Mouse (Mus musculus) lung, embryonic 16.5 days (tissue): ENCODE measurements at regions not wholly inside any gene's neighbourhood (a gene's known extent, or its start where the extent isn't known, plus 50 kb on each side); places are given as distances from the start of the nearest gene placed in this dataset.

ENCODE experiments used
- ATAC-seq: fragments of 200-750 bp; cut with Nextera tagmentation; 2 replicates; pipeline ENCODE4 v1.8.0; 2017; ENCODE audit warnings: low read depth, mild to moderate bottlenecking, moderate library complexity
- H3K27ac ChIP-seq: fragments of 300-500 bp; sonication (generic); 2 replicates; pipeline ENCODE4 v1.5.1; 2014; ENCODE audit warnings: mild to moderate bottlenecking, control low read depth, low read length
- H3K27me3 ChIP-seq: fragments of 300-500 bp; sonication (generic); 2 replicates; pipeline ENCODE4 v1.6.1; 2014; ENCODE audit warnings: low read depth, low read length, mixed read lengths; ENCODE audit not compliant: control insufficient read depth, insufficient read depth
- H3K36me3 ChIP-seq: fragments of 300-500 bp; sonication (generic); 2 replicates; pipeline ENCODE4 v1.6.1; 2014; ENCODE audit warnings: low read length; ENCODE audit not compliant: control insufficient read depth, insufficient read depth
- H3K4me1 ChIP-seq: fragments of 300-500 bp; sonication (generic); replicated peaks from 2 replicates; pipeline ENCODE4 v1.6.1; 2014; ENCODE audit warnings: low read length, mixed read lengths; ENCODE audit not compliant: control insufficient read depth, insufficient read depth
- H3K4me2 ChIP-seq: fragments of 300-500 bp; sonication (generic); 2 replicates; pipeline ENCODE4 v1.6.1; 2014; ENCODE audit warnings: low read depth, low read length, control low read depth
- H3K4me3 ChIP-seq: fragments of 300-500 bp; sonication (generic); 2 replicates; pipeline ENCODE4 v1.5.1; 2014; ENCODE audit warnings: mild to moderate bottlenecking, low read length, control low read depth
- H3K9ac ChIP-seq: fragments of 300-500 bp; sonication (generic); 2 replicates; pipeline ENCODE4 v1.6.1; 2014; ENCODE audit warnings: low read length, control low read depth
- H3K9me3 ChIP-seq: fragments of 300-500 bp; sonication (generic); 2 replicates; pipeline ENCODE4 v1.6.1; 2016; ENCODE audit warnings: low read length; ENCODE audit not compliant: control insufficient read depth
- WGBS: fragments of 180-500 bp; shearing (Covaris S2); extraction: QIAGEN DNeasy Blood & Tissue Kit; methylation state at CpG from one replicate; pipeline ENCODE4 v1.1.7; 2014; 5-methylcytosine and 5-hydroxymethylcytosine counted together

DNA sequence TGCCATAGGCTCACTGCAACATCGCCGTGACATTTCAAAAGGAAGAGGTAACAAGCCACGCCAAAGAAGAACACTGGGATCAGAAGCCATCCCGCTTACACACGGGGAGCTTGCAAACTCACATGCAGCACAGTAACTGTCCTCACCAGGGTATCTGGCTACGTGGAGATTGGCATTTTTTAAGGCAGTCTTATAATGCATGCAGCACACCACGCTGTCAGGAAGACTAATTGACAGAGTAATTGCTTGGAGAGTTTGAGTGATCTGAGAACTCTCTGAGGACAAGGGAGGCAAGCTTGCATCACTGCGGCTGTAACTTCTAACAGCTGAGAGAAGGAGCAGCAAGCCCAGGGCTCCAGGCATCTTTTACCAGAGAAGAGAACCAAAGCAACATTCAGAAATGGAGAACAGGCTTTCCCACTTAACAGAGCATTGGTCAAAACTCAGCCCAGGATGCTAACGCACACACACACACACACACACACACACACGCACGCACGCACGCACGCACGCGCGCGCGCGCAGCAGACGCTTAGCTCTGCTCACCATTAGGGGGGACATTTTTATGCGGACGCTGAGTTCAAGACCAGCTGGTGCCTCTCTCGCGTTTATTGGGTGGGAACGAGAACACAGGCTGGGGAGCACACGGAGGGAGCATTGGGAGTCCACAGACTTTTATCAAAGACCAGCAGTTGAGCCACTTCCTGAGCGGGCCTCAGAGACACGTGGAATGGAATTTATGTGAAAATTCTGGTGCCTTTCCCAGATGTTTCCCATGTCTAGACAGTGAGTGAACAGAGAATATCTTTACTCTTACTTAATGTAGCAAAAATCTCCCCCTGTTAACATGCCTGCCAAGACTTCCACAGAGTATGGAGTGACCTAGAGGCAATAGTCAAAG, 66.6 kb downstream of the 1700129C05Rik start:
- Histone ChIP-seq H3K4me3 (no peak overlapping the region), H3K9me3 (no peaks in the 10 kb centered on the region), H3K27ac (no peak overlapping the region), H3K4me2 (peak overlapping the region; percentile 38; the same call in 1 of the 2 replicates), H3K27me3 (no peaks in the 10 kb centered on the region), H3K4me1 (no peaks in the 10 kb centered on the region), H3K36me3 (no peaks in the 10 kb centered on the region), H3K9ac (no peak overlapping the region)
- WGBS: 28% methylated on average over 29 of the region's 29 CpGs
- peak; percentile 54 for ATAC-seq

DNA sequence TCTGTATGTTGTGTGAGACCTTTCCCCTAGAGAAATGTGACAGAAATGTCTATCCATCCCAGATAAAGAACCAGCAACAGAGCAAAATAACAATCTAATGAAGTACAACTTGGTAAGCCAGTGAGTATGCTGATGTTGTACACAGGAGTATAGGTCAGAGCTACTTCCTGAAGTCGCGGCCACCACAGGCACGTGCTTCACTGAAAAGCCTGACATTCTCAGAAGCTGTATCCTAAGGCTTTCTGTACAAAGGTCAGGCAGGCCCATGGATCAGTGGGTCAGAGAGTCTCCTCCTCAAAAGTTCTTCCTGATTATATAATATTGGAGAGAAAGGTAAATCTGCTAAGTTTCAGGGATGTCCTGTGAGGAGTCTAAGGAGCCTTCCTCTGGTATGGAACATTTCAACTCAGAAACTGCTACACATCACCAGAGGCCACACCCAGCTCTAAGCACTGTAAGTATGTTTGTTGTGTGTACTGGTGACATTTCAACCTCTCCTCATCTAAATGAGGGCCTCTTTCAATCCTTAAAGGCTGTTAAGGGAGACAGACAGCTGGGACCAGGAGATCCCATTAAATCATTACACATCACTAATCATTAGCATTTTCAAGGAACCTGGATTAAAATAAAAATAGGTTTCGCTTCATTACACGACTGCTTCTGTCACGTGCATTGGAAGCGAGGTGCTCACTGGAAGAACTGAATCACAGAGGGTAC, 70.2 kb downstream of the 1700129C05Rik start:
- Histone ChIP-seq H3K4me2 (no peak overlapping the region), H3K27ac (no peak overlapping the region), H3K9me3 (no peaks in the 10 kb centered on the region), H3K36me3 (no peaks in the 10 kb centered on the region), H3K27me3 (no peaks in the 10 kb centered on the region), H3K4me1 (no peaks in the 10 kb centered on the region), H3K9ac (no peak overlapping the region), H3K4me3 (no peak overlapping the region)
- 83% methylated on average over 7 of the region's 7 CpGs for WGBS
- ATAC-seq: no peak

DNA sequence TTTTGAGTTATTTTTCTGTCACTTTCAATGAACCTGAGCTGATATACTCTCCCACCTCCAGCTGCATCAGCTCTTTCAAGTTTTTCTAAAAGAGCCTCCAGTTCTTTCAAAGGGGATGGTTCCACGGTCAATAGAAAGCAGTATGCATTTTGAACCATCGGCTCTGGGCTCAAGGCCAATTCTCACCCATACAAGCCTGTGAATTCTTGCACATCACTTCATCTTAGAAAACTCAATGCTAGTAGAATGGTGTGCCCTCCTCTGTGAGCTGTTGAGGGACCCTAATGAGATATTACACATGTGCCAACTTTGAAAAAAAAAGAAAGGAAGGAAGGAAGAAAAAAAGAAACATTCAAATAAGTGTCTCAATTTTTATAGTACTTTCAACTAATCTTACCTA, 72.6 kb downstream of the 1700129C05Rik start:
- H3K9me3 ChIP-seq: no peaks in the 10 kb centered on the region
- no peaks in the 10 kb centered on the region for H3K36me3 ChIP-seq
- H3K4me3 ChIP-seq: no peak overlapping the region
- 79% methylated on average over 2 of the region's 2 CpGs for WGBS
- no peaks in the 10 kb centered on the region for H3K4me1 ChIP-seq
- no peak overlapping the region for H3K9ac ChIP-seq
- H3K4me2 ChIP-seq: no peak overlapping the region
- no peak overlapping the region for H3K27ac ChIP-seq
- H3K27me3 ChIP-seq: no peaks in the 10 kb centered on the region
- no peak for ATAC-seq

DNA sequence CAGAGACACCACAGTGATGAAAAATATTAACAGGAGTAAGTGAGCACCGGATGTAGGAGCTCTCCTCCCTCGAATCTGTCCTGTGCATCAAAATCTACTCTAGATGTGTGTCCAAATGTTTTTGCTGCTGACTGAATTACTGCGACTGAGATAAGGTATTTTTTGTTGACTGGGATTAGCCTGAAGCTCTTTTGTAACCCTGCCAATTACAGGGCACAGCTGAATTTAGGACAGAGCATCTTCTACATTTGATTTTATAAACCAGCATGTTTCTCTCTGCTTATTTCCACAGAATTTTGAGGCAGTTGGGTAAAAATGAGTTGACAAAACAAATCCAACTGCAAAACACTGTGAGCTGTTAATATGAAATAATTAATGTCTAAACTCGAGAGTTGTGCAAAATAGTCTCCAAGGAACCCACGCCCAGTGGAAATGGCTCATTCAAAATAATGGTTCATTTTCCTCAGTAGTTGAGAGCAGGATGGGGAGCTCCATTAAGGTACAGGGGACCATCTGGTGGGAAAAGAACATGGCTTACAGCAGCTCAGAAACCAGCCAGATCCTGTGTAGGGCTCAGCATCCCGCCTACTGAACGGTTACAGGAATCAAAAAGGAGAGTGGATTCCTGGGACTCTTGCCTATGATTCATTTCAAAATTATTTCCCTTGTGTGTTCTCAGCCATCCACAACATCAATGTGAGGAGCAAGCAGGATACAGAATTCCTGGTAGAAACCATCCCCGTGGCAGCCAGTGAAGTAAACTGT, 76.1 kb downstream of the 1700129C05Rik start:
- no peak for ATAC-seq
- Histone ChIP-seq H3K36me3 (no peaks in the 10 kb centered on the region), H3K27ac (no peak overlapping the region), H3K9ac (no peak overlapping the region), H3K4me3 (no peak overlapping the region), H3K4me1 (no peaks in the 10 kb centered on the region), H3K9me3 (no peaks in the 10 kb centered on the region), H3K27me3 (no peaks in the 10 kb centered on the region), H3K4me2 (no peak overlapping the region)
- 68% methylated on average over 8 of the region's 8 CpGs for WGBS

DNA sequence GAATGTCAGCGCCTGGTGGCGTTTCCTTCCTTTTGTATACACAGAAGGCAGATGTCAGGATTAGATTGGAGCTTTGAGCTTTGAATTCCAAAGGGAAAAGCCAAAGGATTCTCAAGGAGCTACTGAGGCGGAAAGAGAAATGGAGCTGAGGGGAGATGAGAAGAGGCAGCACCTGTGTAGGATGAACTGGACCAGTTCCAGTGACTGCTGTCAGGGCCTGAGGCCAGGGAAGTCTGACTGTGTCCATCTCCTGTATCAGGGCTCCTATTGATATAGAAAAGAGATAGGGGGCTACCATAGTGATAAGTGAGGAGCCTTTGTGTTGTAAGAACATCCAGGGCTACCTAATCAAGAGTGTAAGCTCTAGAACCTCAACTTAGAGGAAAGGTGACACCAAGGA, 79.5 kb downstream of the 1700129C05Rik start:
- Histone ChIP-seq H3K27ac (no peak overlapping the region), H3K27me3 (no peaks in the 10 kb centered on the region)
- ATAC-seq: no peak

DNA sequence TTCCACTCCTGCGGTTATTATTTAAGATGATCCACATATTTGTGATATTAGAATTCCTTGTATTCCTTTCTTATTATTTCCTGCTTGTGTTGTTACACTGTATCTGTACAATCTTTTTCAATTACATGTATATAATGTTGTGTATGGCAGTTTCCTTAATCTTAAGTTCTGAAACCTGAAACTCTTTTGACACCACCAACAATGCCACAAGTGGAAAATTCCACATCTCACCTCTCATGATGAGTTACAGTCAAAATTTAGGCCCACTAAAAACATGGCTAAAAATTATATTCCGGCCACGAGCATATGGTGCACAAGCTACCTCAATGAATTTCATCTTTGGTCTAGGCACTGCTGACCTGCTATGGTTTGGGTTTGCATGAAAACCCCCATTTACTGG, 85.9 kb downstream of the 1700129C05Rik start:
- Histone ChIP-seq H3K4me2 (no peak overlapping the region), H3K9me3 (no peaks in the 10 kb centered on the region), H3K36me3 (no peaks in the 10 kb centered on the region), H3K27ac (no peak overlapping the region), H3K9ac (no peak overlapping the region), H3K4me1 (no peaks in the 10 kb centered on the region), H3K4me3 (no peak overlapping the region), H3K27me3 (no peaks in the 10 kb centered on the region)
- ATAC-seq: no peak
- 91% methylated on average over 3 of the region's 3 CpGs for WGBS

More for the DNA sequence above, 79.5 kb downstream of the 1700129C05Rik start:
- Histone ChIP-seq H3K9ac (no peak overlapping the region), H3K4me3 (no peak overlapping the region), H3K4me2 (no peak overlapping the region), H3K36me3 (no peaks in the 10 kb centered on the region), H3K4me1 (no peaks in the 10 kb centered on the region), H3K9me3 (no peaks in the 10 kb centered on the region)
- 50% methylated on average over 3 of the region's 3 CpGs for WGBS

DNA sequence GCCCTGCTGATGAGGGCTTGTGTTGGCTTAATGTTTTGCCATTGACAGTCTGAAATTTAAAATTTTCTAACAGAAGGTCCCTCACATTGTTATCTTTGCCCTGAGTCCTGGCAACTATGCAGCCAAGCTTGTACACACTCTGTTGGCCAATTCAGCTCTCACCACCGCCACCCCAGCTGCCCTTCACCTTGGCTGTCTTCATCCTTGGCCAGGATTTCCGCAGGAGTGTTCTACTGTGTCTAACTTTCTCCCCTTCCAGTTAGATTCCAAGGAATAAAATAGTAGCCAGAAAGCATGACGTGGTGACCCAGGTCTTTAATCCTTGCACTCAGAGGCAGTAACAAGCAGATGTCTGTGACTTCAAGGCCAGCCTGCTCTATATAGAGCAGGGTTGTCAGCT, 87.4 kb downstream of the 1700129C05Rik start:
- no peaks in the 10 kb centered on the region for H3K27me3 ChIP-seq
- H3K4me1 ChIP-seq: no peaks in the 10 kb centered on the region
- no peaks in the 10 kb centered on the region for H3K36me3 ChIP-seq
- no peak overlapping the region for H3K4me2 ChIP-seq
- H3K9me3 ChIP-seq: no peaks in the 10 kb centered on the region
- no peak overlapping the region for H3K27ac ChIP-seq
- ATAC-seq: no peak
- 74% methylated on average over 3 of the region's 3 CpGs for WGBS
- no peak overlapping the region for H3K9ac ChIP-seq
- no peak overlapping the region for H3K4me3 ChIP-seq

DNA sequence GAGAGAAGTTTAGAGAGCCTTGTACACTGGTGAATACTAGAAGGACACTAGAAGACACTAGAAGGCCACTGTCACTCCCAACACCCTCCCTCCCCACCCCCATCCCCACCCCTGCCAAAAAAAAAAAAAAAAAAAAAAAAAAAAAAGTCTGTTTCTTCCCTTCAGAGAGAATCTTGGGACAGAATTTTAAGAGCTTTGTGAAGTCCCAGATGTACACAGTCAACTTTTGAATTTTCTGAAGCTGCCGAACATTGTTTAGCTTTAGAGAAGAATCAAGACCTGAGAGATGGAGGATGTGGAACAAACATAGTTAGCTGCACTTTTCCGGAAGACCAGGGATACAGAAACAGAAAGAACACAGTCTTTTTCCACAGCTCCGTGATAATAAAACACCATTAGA, 90.3 kb downstream of the 1700129C05Rik start:
- Histone ChIP-seq H3K36me3 (no peaks in the 10 kb centered on the region), H3K9me3 (no peaks in the 10 kb centered on the region), H3K4me2 (no peak overlapping the region), H3K4me1 (no peaks in the 10 kb centered on the region), H3K4me3 (no peak overlapping the region), H3K27me3 (no peaks in the 10 kb centered on the region), H3K27ac (no peak overlapping the region), H3K9ac (no peak overlapping the region)
- ATAC-seq: no peak
- 75% methylated on average over 3 of the region's 3 CpGs for WGBS

DNA sequence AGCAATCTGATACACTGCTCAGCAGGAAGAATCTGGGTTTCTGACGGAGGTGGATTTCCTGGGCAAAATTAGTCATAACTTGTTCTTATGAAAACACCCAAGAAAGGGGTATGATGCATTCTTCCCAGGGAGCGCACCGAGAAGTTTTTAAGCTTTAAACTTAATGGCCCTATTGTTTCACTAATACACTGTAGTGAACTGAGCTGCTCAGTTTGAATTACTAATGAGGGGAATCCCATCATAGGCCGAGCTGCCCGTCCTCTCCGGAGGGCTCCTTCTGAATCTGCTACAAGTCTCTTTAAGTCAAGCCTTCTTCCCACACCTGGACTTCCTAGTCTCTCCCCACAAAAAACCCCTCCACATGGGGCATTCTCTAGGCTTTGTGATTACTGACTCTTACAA, 91.2 kb downstream of the 1700129C05Rik start:
- Histone ChIP-seq H3K4me3 (no peak overlapping the region), H3K9me3 (no peaks in the 10 kb centered on the region), H3K27me3 (no peaks in the 10 kb centered on the region), H3K9ac (no peak overlapping the region), H3K4me2 (no peak overlapping the region), H3K4me1 (no peaks in the 10 kb centered on the region), H3K27ac (no peak overlapping the region), H3K36me3 (no peaks in the 10 kb centered on the region)
- no peak for ATAC-seq
- WGBS: 44% methylated on average over 6 of the region's 6 CpGs
